ENCODE assay signal across 15 mouse cellular contexts in the genomic region with DNA sequence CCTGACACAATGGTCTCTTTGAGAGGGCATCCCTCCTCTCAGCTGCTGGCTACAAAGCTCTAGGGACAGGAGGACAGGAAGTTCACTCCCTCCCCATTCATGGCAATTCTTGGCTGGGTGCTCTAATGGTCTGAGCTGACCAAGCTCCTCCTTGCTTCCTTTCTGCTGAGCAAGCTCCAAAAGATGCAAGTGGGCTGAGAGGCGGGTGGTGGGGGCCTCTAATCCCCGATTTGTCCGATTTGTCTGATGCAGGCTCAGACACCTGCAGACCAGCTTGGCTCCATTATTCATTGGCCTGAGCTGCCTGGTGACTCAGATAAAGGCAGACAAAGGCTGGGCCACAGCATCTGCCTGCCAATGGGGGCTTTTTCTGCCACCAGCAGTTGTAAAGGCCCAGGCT. TPM values are rescaled to one million over a fixed set of nuclear protein-coding genes. Genes with fewer than 3 reads are reported as not detected.
A peak's percentile ranks its signal among the peaks of the same experiment; 100 is the strongest.
DNase-seq lines count a peak whose midpoint lies in the region; ATAC-seq and TF ChIP-seq lines count a peak whose summit lies in the region.
"Had no signal": no experiment of that assay in that cellular context is flagged by ENCODE, and none has a peak within 500 bp of the region (broad histone marks: within the 10 kb centered on the region; RNA-seq: fewer than 3 reads in every experiment).

No protein-coding gene starts in this region.

- H3K4me1 ChIP-seq in hindbrain, postnatal 0 days (ENCODE audit: insufficient read depth, low read length) = peaks cover 18% of the 10 kb centered on the region
- H3K4me1 ChIP-seq in midbrain, postnatal 0 days (ENCODE audit: insufficient read depth, low read length) = peaks cover 5% of the 10 kb centered on the region; the same call in 1 of the 2 replicates
- H3K4me1 ChIP-seq in liver, embryonic 12.5 days = peaks cover 11% of the 10 kb centered on the region

- peak; percentile 28 for DNase-seq in adrenal gland, postnatal 14 days
- no peak for DNase-seq in adrenal gland, postnatal 25 days
- peak; percentile 83 for DNase-seq in brain, embryonic 14.5 days (ENCODE audit: low read depth)
- peak; percentile 43 for DNase-seq in hindbrain, postnatal 0 days (ENCODE audit: low spot score)
- DNase-seq in midbrain, postnatal 0 days (ENCODE audit: low spot score) = peak; percentile 51
- no peak for DNase-seq in adipocyte (ENCODE audit: low spot score)
- no peak for DNase-seq in left cerebral cortex, adult 18-20 months (ENCODE audit: low spot score in 2 of 2)
- DNase-seq: cerebellum, postnatal 10 days; gastrocnemius, postnatal 14 days; kidney, adult 9 months; liver, postnatal 0 days had no signal

- no peak overlapping the region for H3K4me2 ChIP-seq in hindbrain, postnatal 0 days (ENCODE audit: low read depth, low read length)
- H3K4me2 ChIP-seq in midbrain, postnatal 0 days (ENCODE audit: low read depth, low read length, poor library complexity, severe bottlenecking) = no peak overlapping the region
- no peak overlapping the region for H3K4me2 ChIP-seq in liver, embryonic 12.5 days
- H3K4me2 ChIP-seq: limb, embryonic 15.5 days; neural tube, embryonic 12.5 days had no signal

- no peak overlapping the region for H3K9ac ChIP-seq in hindbrain, postnatal 0 days (replicated peaks; ENCODE audit: low read length)
- no peak overlapping the region for H3K9ac ChIP-seq in midbrain, postnatal 0 days (replicated peaks; ENCODE audit: low read length, poor library complexity, severe bottlenecking)
- no peak overlapping the region for H3K9ac ChIP-seq in liver, embryonic 12.5 days
- H3K9ac ChIP-seq: limb, embryonic 15.5 days; liver, postnatal 0 days; neural tube, embryonic 12.5 days had no signal

- no peaks in the 10 kb centered on the region for H3K27me3 ChIP-seq in hindbrain, postnatal 0 days (ENCODE audit: insufficient read depth, low read length)
- no peaks in the 10 kb centered on the region for H3K27me3 ChIP-seq in midbrain, postnatal 0 days (ENCODE audit: insufficient read depth, low read length)
- H3K27me3 ChIP-seq in liver, embryonic 12.5 days (replicated peaks) = peaks cover 9% of the 10 kb centered on the region; the same call in 1 of the 2 replicates
- H3K27me3 ChIP-seq: neural tube, embryonic 12.5 days had no signal

- 0 out of 2 replicates have a peak overlapping the region, but pooled peaks have one; percentile 13 for H3K27ac ChIP-seq in hindbrain, postnatal 0 days
- H3K27ac ChIP-seq in midbrain, postnatal 0 days (ENCODE audit: low read depth, low read length) = no peak overlapping the region
- H3K27ac ChIP-seq in liver, embryonic 12.5 days = no peak overlapping the region
- H3K27ac ChIP-seq: limb, embryonic 15.5 days; neural tube, embryonic 12.5 days had no signal

- no peak for TF ChIP-seq POLR2A in brain, embryonic 14.5 days (IDR thresholded peaks at IDR 0.05; ENCODE audit: borderline replicate concordance, extremely low read depth, insufficient read depth, insufficient read length, poor library complexity, severe bottlenecking)

- H3K36me3 ChIP-seq in hindbrain, postnatal 0 days (ENCODE audit: insufficient read depth, low read length) = no peaks in the 10 kb centered on the region
- H3K36me3 ChIP-seq in midbrain, postnatal 0 days (ENCODE audit: insufficient read depth, low read length) = peaks cover 3% of the 10 kb centered on the region
- H3K36me3 ChIP-seq in liver, embryonic 12.5 days = no peaks in the 10 kb centered on the region
- H3K36me3 ChIP-seq: limb, embryonic 15.5 days; neural tube, embryonic 12.5 days had no signal

- WGBS in hindbrain, postnatal 0 days = 45% methylated on average over 3 of the region's 3 CpGs
- 27% methylated on average over 3 of the region's 3 CpGs for WGBS in midbrain, postnatal 0 days
- WGBS in liver, embryonic 12.5 days (ENCODE audit: insufficient replicate concordance) = 37% methylated on average over 3 of the region's 3 CpGs

- H3K9me3 ChIP-seq in hindbrain, postnatal 0 days (ENCODE audit: low read length) = no peaks in the 10 kb centered on the region
- H3K9me3 ChIP-seq in midbrain, postnatal 0 days (ENCODE audit: low read length) = no peaks in the 10 kb centered on the region
- H3K9me3 ChIP-seq in liver, embryonic 12.5 days (replicated peaks) = no peaks in the 10 kb centered on the region
- H3K9me3 ChIP-seq: limb, embryonic 15.5 days; neural tube, embryonic 12.5 days had no signal

- no peak for ATAC-seq in hindbrain, postnatal 0 days
- ATAC-seq in midbrain, postnatal 0 days (ENCODE audit: low FRiP score) = peak; percentile 29; the same call in 1 of the 2 replicates
- ATAC-seq in liver, embryonic 12.5 days = no peak
- ATAC-seq: inflammation-experienced regulatory T-cells, adult 6 months; liver, postnatal 0 days had no signal

- no peak for TF ChIP-seq CTCF in brain, embryonic 14.5 days (IDR thresholded peaks at IDR 0.05; ENCODE audit: borderline replicate concordance, extremely low read depth, insufficient read depth, insufficient read length)
- TF ChIP-seq CTCF in hindbrain, postnatal 0 days (IDR thresholded peaks at IDR 0.05; ENCODE audit: low read depth) = no peak
- TF ChIP-seq CTCF in midbrain, postnatal 0 days (IDR thresholded peaks at IDR 0.05) = no peak

- H3K4me3 ChIP-seq in hindbrain, postnatal 0 days (ENCODE audit: low read length) = no peak overlapping the region
- H3K4me3 ChIP-seq in midbrain, postnatal 0 days (ENCODE audit: low read depth, low read length) = no peak overlapping the region
- no peak overlapping the region for H3K4me3 ChIP-seq in liver, embryonic 12.5 days
- H3K4me3 ChIP-seq: limb, embryonic 15.5 days; neural tube, embryonic 12.5 days had no signal

RNA-seq across cellular contexts. Expression of gene Lmo1, which starts 33.3 kb away (rescaled TPM):
- total RNA-seq in adrenal gland, postnatal 14 days (2021) = 7.4 and 10.2 TPM in 2 replicates
- 4.6 and 6.0 TPM in 2 replicates for total RNA-seq in adrenal gland, postnatal 25 days (2021)
- polyA plus RNA-seq in brain, embryonic 14.5 days (2012; rRNA removed) = 131 and 176 TPM in 2 replicates
- 53.0 and 83.8 TPM in 2 replicates for total RNA-seq in hindbrain, postnatal 0 days (2014; rRNA removed)
- polyA plus RNA-seq in hindbrain, postnatal 0 days (2015; fragmentation: Nextera tagmentation; extraction: Ambion mirVana) = 45.5 and 48.4 TPM in 2 replicates
- total RNA-seq in midbrain, postnatal 0 days (2014; rRNA removed) = 109 and 117 TPM in 2 replicates
- 109 and 121 TPM in 2 replicates for polyA plus RNA-seq in midbrain, postnatal 0 days (2015; fragmentation: Nextera tagmentation; extraction: Ambion mirVana)
- 1.7 and 1.8 TPM in 2 replicates for polyA plus RNA-seq in liver, embryonic 12.5 days (2016; fragmentation: Nextera tagmentation; extraction: Ambion mirVana)
- 10 to 100 TPM; 11.5 to 14.4 TPM for total RNA-seq in left cerebral cortex, adult 18-20 months (2021)
- polyA plus RNA-seq: inflammation-experienced regulatory T-cells, adult 6 months had no signal

RNA-seq across cellular contexts. Expression of gene Ric3, which starts 58.6 kb away (rescaled TPM):
- total RNA-seq in adrenal gland, postnatal 14 days (2021) = 20.2 and 21.0 TPM in 2 replicates
- total RNA-seq in adrenal gland, postnatal 25 days (2021) = 31.9 and 37.8 TPM in 2 replicates
- polyA plus RNA-seq in brain, embryonic 14.5 days (2012; rRNA removed) = 22.3 and 25.0 TPM in 2 replicates
- total RNA-seq in hindbrain, postnatal 0 days (2014; rRNA removed) = 33.8 and 41.9 TPM in 2 replicates
- 40.0 and 41.0 TPM in 2 replicates for polyA plus RNA-seq in hindbrain, postnatal 0 days (2015; fragmentation: Nextera tagmentation; extraction: Ambion mirVana)
- total RNA-seq in midbrain, postnatal 0 days (2014; rRNA removed) = 62.8 and 65.0 TPM in 2 replicates
- 42.1 and 42.2 TPM in 2 replicates for polyA plus RNA-seq in midbrain, postnatal 0 days (2015; fragmentation: Nextera tagmentation; extraction: Ambion mirVana)
- polyA plus RNA-seq in liver, embryonic 12.5 days (2016; fragmentation: Nextera tagmentation; extraction: Ambion mirVana) = 0.93 and 1.1 TPM in 2 replicates
- total RNA-seq in left cerebral cortex, adult 18-20 months (2021) = 10 to 100 TPM; 61.5 to 65.4 TPM
- polyA plus RNA-seq: inflammation-experienced regulatory T-cells, adult 6 months had no signal

Comparison
In these comparisons a context has a peak if more than half of its experiments do, and no peak if none do; other contexts are left out.
1. DNase-seq: peak in adrenal gland, postnatal 14 days (single experiment), brain, embryonic 14.5 days (single experiment), hindbrain, postnatal 0 days (single experiment) and midbrain, postnatal 0 days (single experiment); none in adrenal gland, postnatal 25 days (single experiment), adipocyte (single experiment) and left cerebral cortex, adult 18-20 months (0 of 2).